Comparison of ENCODE assay signal across 29 mouse cellular contexts in the genomic region with DNA sequence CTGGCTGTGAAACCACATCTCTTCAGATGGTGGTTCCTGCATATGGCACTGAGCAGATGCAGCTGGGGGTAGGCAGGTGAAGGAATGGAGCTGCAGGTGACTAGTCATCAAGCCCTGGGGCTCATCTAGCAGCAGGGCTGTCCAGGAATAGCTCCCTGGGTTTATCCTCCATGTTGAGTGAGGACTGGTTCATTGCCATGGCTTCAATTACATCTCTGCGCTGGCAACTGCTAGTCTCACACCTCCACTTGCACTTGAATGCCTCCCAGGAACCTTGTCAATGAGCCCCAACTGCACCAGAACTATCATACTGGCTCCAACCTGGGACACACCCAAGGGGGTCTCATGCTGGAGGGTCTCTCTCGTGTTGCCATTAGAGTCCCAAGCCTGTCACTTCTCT.
"Had no signal": no experiment of that assay in that cellular context is flagged by ENCODE, and none has a peak within 500 bp of the region (broad histone marks: within the 10 kb centered on the region; RNA-seq: fewer than 3 reads in every experiment).

No protein-coding gene starts in this region.

- H3K4me3 ChIP-seq: heart, embryonic 13.5 days; heart, embryonic 15.5 days; hindbrain, embryonic 10.5 days; hindbrain, embryonic 12.5 days; hindbrain, embryonic 13.5 days; hindbrain, embryonic 15.5 days; intestine, embryonic 15.5 days; kidney, embryonic 15.5 days; layer of hippocampus, adult 2 months; left cerebral cortex, adult 2 months had no signal

- H3K27ac ChIP-seq: heart, embryonic 13.5 days; heart, embryonic 15.5 days; hindbrain, embryonic 10.5 days; hindbrain, embryonic 12.5 days; hindbrain, embryonic 13.5 days; hindbrain, embryonic 14.5 days; hindbrain, embryonic 15.5 days; hindbrain, postnatal 0 days; intestine, embryonic 15.5 days; kidney, embryonic 15.5 days; kidney, postnatal 0 days; layer of hippocampus, adult 2 months; left cerebral cortex, adult 2 months had no signal

- DNase-seq: heart, postnatal 10 days; heart, postnatal 14 days; heart, postnatal 36 days; heart, postnatal 4 days; kidney, adult 11 months; kidney, adult 18-20 months; kidney, adult 2 months; kidney, adult 8-10 months; kidney, adult 9 months; kidney, postnatal 10 days; kidney, postnatal 14 days; kidney, postnatal 25 days; kidney, postnatal 36 days; kidney, postnatal 4 days; layer of hippocampus, adult 9-11 months; layer of hippocampus, postnatal 36 days had no signal
